Mouse (Mus musculus): Measurements from ENCODE around the gene Olfr395. TPM values are rescaled to one million over a fixed set of nuclear protein-coding genes. Genes with fewer than 3 reads are reported as not detected.
"Not testable (repeated sequence)": the region's sequence is repeated elsewhere in the genome, so short reads cannot be mapped to it uniquely, and the experiment has no call there.

Gene Olfr395
- polyA plus RNA-seq (2014; fragmentation: Nextera tagmentation; extraction: Ambion mirVana) = not detected in 2 replicates

DNA sequence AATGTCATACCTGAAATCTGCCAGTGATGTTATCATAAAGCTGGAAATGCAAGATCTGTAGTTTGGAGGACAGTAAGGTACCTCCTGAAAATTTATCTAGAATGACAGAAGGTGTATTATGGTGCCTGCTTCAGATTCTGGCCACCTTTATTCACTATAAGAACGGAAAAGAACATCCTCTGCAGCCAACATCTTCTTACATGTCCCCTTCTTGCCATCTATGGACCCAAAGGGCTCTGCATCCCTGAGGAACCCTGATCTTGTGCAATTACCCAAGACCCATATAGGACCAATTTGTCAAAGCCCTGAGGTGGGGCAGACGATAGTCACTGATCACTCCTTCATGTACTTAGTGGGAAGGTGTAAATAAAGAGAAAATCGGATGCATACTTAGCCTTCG, at the start of gene Olfr395:
Gene Olfr395 (minus strand): TSS at position 101 of the 400 bp plus-strand sequence.
- not testable (repeated sequence) for H3K27me3 ChIP-seq (ENCODE audit: control insufficient read depth, insufficient read depth, low read length); DNase-seq (ENCODE audit: low spot score, missing footprints); H3K9ac ChIP-seq (ENCODE audit: low read length); H3K4me2 ChIP-seq; H3K27ac ChIP-seq (ENCODE audit: low read depth, low read length); H3K4me1 ChIP-seq (ENCODE audit: control insufficient read depth, insufficient read depth, low read length); ATAC-seq (ENCODE audit: low FRiP score); H3K9me3 ChIP-seq (ENCODE audit: control insufficient read depth, low read length); H3K4me3 ChIP-seq (ENCODE audit: low read depth, low read length); H3K36me3 ChIP-seq (ENCODE audit: control insufficient read depth, insufficient read depth, low read length)
- WGBS = 79% methylated on average over 4 of the region's 4 CpGs

GRCm38 (mm10) chr11:73936377-73936776, 27.3 kb upstream of the Olfr395 start, which contains the start of gene Olfr23:
Gene Olfr23, plus strand, starts transcription at chr11:73936677.
- H3K4me3 ChIP-seq (ENCODE audit: low read depth, low read length) = no peak within 1 kb of the TSS
- H3K9me3 ChIP-seq (ENCODE audit: control insufficient read depth, low read length) = peaks cover 4% of the 10 kb centered on the region; the same call in 1 of the 2 replicates
- H3K27me3 ChIP-seq (ENCODE audit: control insufficient read depth, insufficient read depth, low read length) = no peaks in the 10 kb centered on the region
- no peak within 1 kb of the TSS for H3K4me2 ChIP-seq
- ATAC-seq (ENCODE audit: low FRiP score) (no peak), DNase-seq (ENCODE audit: low spot score, missing footprints) (no peak)
- H3K27ac ChIP-seq (ENCODE audit: low read depth, low read length) = no peak within 1 kb of the TSS
- H3K4me1 ChIP-seq (ENCODE audit: control insufficient read depth, insufficient read depth, low read length) = no peaks in the 10 kb centered on the region
- no peak within 1 kb of the TSS for H3K9ac ChIP-seq (ENCODE audit: low read length)
- H3K36me3 ChIP-seq (ENCODE audit: control insufficient read depth, insufficient read depth, low read length) = no peaks in the 10 kb centered on the region

DNA sequence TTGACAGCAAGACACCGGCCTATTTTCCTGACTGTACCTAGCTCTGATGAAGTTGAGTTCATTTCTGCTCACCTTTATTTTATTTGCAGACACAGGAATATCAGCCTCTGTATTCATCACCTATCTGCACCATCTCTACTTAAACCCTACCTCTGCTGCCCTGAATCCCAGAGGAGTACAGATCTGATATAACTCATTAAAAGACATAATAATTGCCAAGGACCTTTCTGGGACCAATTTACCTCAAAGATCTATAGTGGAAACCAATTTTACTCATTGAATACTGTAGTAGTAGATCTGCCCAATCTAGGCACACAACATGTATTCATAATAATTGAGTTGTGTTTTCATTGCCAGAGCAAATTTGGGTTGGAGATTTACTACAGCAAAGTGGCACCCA, 18.4 kb downstream of the Olfr395 start, which contains the start of gene Olfr394:
Gene Olfr394 (minus strand): TSS at position 101 of the 400 bp plus-strand sequence.
- no peaks in the 10 kb centered on the region for H3K27me3 ChIP-seq (ENCODE audit: control insufficient read depth, insufficient read depth, low read length)
- H3K4me3 ChIP-seq (ENCODE audit: low read depth, low read length) = no peak within 1 kb of the TSS
- no peaks in the 10 kb centered on the region for H3K4me1 ChIP-seq (ENCODE audit: control insufficient read depth, insufficient read depth, low read length)
- H3K4me2 ChIP-seq = no peak within 1 kb of the TSS
- H3K27ac ChIP-seq (ENCODE audit: low read depth, low read length) = no peak within 1 kb of the TSS
- H3K9ac ChIP-seq (ENCODE audit: low read length) = no peak within 1 kb of the TSS
- 76% methylated on average over 1 of the region's 1 CpGs for WGBS
- H3K36me3 ChIP-seq (ENCODE audit: control insufficient read depth, insufficient read depth, low read length) = no peaks in the 10 kb centered on the region
- DNase-seq (ENCODE audit: low spot score, missing footprints) (no peak), ATAC-seq (ENCODE audit: low FRiP score) (no peak)
- no peaks in the 10 kb centered on the region; the same call in 1 of the 2 replicates for H3K9me3 ChIP-seq (ENCODE audit: control insufficient read depth, low read length)

Other genes starting within 250 kb of the Olfr395 start
- gene Zfp735, start 220.5 kb downstream of the Olfr395 start, polyA plus RNA-seq (2014; fragmentation: Nextera tagmentation; extraction: Ambion mirVana) = not detected in 2 replicates
- gene Olfr389, start 128.6 kb downstream of the Olfr395 start, polyA plus RNA-seq (2014; fragmentation: Nextera tagmentation; extraction: Ambion mirVana) = not detected in 2 replicates
- gene Olfr390, start 126.3 kb downstream of the Olfr395 start, polyA plus RNA-seq (2014; fragmentation: Nextera tagmentation; extraction: Ambion mirVana) = not detected in 2 replicates
- not detected in 2 replicates for gene Olfr391-ps, start 106.2 kb downstream of the Olfr395 start, polyA plus RNA-seq (2014; fragmentation: Nextera tagmentation; extraction: Ambion mirVana)
- not detected in 2 replicates for gene Olfr392, start 92.2 kb downstream of the Olfr395 start, polyA plus RNA-seq (2014; fragmentation: Nextera tagmentation; extraction: Ambion mirVana)
- gene Olfr393, start 57.8 kb downstream of the Olfr395 start, polyA plus RNA-seq (2014; fragmentation: Nextera tagmentation; extraction: Ambion mirVana) = not detected in 2 replicates
- gene Olfr394, start 18.5 kb downstream of the Olfr395 start, polyA plus RNA-seq (2014; fragmentation: Nextera tagmentation; extraction: Ambion mirVana) = not detected in 2 replicates
- not detected in 2 replicates for gene Olfr23, start 27.4 kb upstream of the Olfr395 start, polyA plus RNA-seq (2014; fragmentation: Nextera tagmentation; extraction: Ambion mirVana)
- gene Olfr397, start 51.5 kb upstream of the Olfr395 start, polyA plus RNA-seq (2014; fragmentation: Nextera tagmentation; extraction: Ambion mirVana) = not detected in 2 replicates
- not detected in 2 replicates for gene Olfr398, start 81.1 kb upstream of the Olfr395 start, polyA plus RNA-seq (2014; fragmentation: Nextera tagmentation; extraction: Ambion mirVana)
- not detected in 2 replicates for gene Olfr139, start 147.3 kb upstream of the Olfr395 start, polyA plus RNA-seq (2014; fragmentation: Nextera tagmentation; extraction: Ambion mirVana)
- gene Olfr399, start 147.3 kb upstream of the Olfr395 start, polyA plus RNA-seq (2014; fragmentation: Nextera tagmentation; extraction: Ambion mirVana) = not detected in 2 replicates
- not detected in 2 replicates for gene Zfp616, start 160.7 kb upstream of the Olfr395 start, polyA plus RNA-seq (2014; fragmentation: Nextera tagmentation; extraction: Ambion mirVana)
- not detected in 2 replicates for gene Olfr401, start 204.4 kb upstream of the Olfr395 start, polyA plus RNA-seq (2014; fragmentation: Nextera tagmentation; extraction: Ambion mirVana)
- gene Olfr402, start 244.2 kb upstream of the Olfr395 start, polyA plus RNA-seq (2014; fragmentation: Nextera tagmentation; extraction: Ambion mirVana) = not detected in 2 replicates

Measured in midbrain, embryonic 11.5 days (tissue).